Mouse (Mus musculus) heart, adult 2 months (tissue): ENCODE data around the gene Gm49388. TPM values are rescaled to one million over a fixed set of nuclear protein-coding genes. Genes with fewer than 3 reads are reported as not detected.

Experiments used
- DNase-seq, 2 experiments: peaks; one replicate each; pipeline ENCODE4 v3.0.0; 2021
- H3K27ac ChIP-seq: fragments of 200-600 bp; 2 replicates; pipeline ENCODE4 v1.8.1; 2022
- H3K27me3 ChIP-seq: fragments of 200-500 bp; 2 replicates; pipeline ENCODE4 v1.6.1; 2012; ENCODE audit warnings: mild to moderate bottlenecking, low read length, inconsistent platforms, mixed read lengths; ENCODE audit not compliant: control insufficient read depth, insufficient read depth
- H3K36me3 ChIP-seq: fragments of 200-500 bp; 2 replicates; pipeline ENCODE4 v1.6.1; 2012; ENCODE audit warnings: low read length, inconsistent platforms; ENCODE audit not compliant: control insufficient read depth, insufficient read depth
- H3K4me1 ChIP-seq: fragments of 200-500 bp; 2 replicates; pipeline ENCODE4 v1.6.1; 2011; ENCODE audit warnings: low read length; ENCODE audit not compliant: control insufficient read depth, insufficient read depth
- H3K4me3 ChIP-seq: fragments of 200-600 bp; 2 replicates; pipeline ENCODE4 v1.8.1; 2022
- H3K79me2 ChIP-seq: fragments of 200-500 bp; replicated peaks from 2 replicates; pipeline ENCODE4 v1.6.1; 2012; ENCODE audit warnings: mild to moderate bottlenecking, inconsistent platforms, low read length, moderate library complexity, mixed read lengths; ENCODE audit not compliant: control insufficient read depth, insufficient read depth
- H3K9ac ChIP-seq: fragments of 200-500 bp; 2 replicates; pipeline ENCODE4 v1.6.1; 2012; ENCODE audit warnings: low read depth, mild to moderate bottlenecking, control low read depth, inconsistent platforms, low read length, mixed read lengths
- CTCF ChIP-seq: fragments of 200-600 bp; IDR thresholded peaks from 2 replicates; pipeline ENCODE4 v1.8.1; 2022; ENCODE audit warnings: antibody characterized with exemption, mild to moderate bottlenecking, moderate library complexity
- EP300 ChIP-seq: fragments of 200-500 bp; IDR thresholded peaks from 2 replicates; pipeline ENCODE4 v1.6.1; 2011; ENCODE audit warnings: low read depth, low read length, control low read depth; ENCODE audit not compliant: insufficient read depth
- POLR2A ChIP-seq: fragments of 200-500 bp; IDR thresholded peaks from 2 replicates; pipeline ENCODE4 v1.6.1; 2011; ENCODE audit warnings: mild to moderate bottlenecking, low read depth, low read length, control low read depth; ENCODE audit not compliant: insufficient read depth
- whole genome bisulfite sequencing: fragments of 180-500 bp; shearing (Covaris S2); methylation state at CpG from one replicate; pipeline ENCODE4 v1.1.7; 2018; 5-methylcytosine and 5-hydroxymethylcytosine counted together
- intact Hi-C: fragments of 180-260 bp; cut with DNase I; formaldehyde crosslinking; loops from one replicate; pipeline ENCODE4 v1.15.1; 2025
- polyA plus RNA-seq: library from polyadenylated mRNA; depleted of rRNA; stranded (reverse); fragments of >200 nt; gene quantifications from 2 replicates; pipeline ENCODE4 v1.2.3, GENCODE M21; 2012
- total RNA-seq, 2 experiments: library from RNA; stranded (reverse); gene quantifications; 2 replicates each; pipeline ENCODE4 v1.2.3; 2021

The Gm49388 gene
- total and polyA plus RNA-seq, 3 experiments: 1.6 to 2.6 TPM; not detected in 1

- Histone ChIP-seq H3K4me3 (no peak overlapping the region), H3K27ac (no peak overlapping the region), H3K4me1 (peaks cover 2% of the 10 kb centered on the region), H3K9ac (no peak overlapping the region), H3K79me2 (no peaks in the 10 kb centered on the region), H3K36me3 (no peaks in the 10 kb centered on the region), H3K27me3 (no peaks in the 10 kb centered on the region)
- 76% methylated on average over 6 of the region's 6 CpGs for WGBS
- no peak for DNase-seq
- TF ChIP-seq CTCF: no peak
- no peak for TF ChIP-seq POLR2A
- TF ChIP-seq EP300: no peak
- intact Hi-C loops: loop anchor here (2.0 kb wide), 1 partner anchor 35 kb away; the partner anchor contains the start of gene Ctf1
These were observed 37.7 kb upstream of the Gm49388 start for GRCm38 (mm10) chr7:127747559-127748234.

DNA sequence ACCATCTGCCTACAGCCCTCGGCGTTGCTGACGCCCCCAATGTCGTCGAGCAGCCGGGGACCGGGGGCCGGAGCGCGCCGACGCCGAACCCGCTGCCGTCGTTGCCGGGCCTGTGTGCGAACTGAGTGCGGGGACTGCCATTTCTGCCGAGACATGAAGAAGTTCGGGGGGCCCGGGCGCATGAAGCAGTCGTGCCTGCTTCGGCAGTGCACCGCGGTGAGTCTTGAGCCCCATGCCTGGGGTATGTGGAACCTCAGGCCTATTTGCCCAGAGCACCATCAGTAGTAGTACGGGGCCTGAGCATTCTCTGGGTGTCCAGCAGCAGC is 37.2 kb upstream of the Gm49388 start:
- Histone ChIP-seq H3K36me3 (no peaks in the 10 kb centered on the region), H3K4me3 (no peak overlapping the region), H3K4me1 (peaks cover 2% of the 10 kb centered on the region), H3K9ac (no peak overlapping the region), H3K79me2 (no peaks in the 10 kb centered on the region), H3K27me3 (no peaks in the 10 kb centered on the region), H3K27ac (no peak overlapping the region)
- intact Hi-C loops: no loop called here
- DNase-seq: no peak
- 91% methylated on average over 28 of the region's 28 CpGs for WGBS
- TF ChIP-seq CTCF: no peak
- no peak for TF ChIP-seq EP300
- no peak for TF ChIP-seq POLR2A

GRCm38 (mm10) chr7:127750131-127751127 is 35.0 kb upstream of the Gm49388 start:
- no peak for TF ChIP-seq CTCF
- TF ChIP-seq POLR2A: no peak
- TF ChIP-seq EP300: no peak
- Histone ChIP-seq H3K4me1 (no peaks in the 10 kb centered on the region), H3K27me3 (no peaks in the 10 kb centered on the region), H3K36me3 (no peaks in the 10 kb centered on the region), H3K4me3 (no peak overlapping the region), H3K79me2 (no peaks in the 10 kb centered on the region), H3K27ac (no peak overlapping the region), H3K9ac (no peak overlapping the region)
- intact Hi-C loops: no loop called here
- no peak for DNase-seq
- 88% methylated on average over 19 of the region's 19 CpGs for WGBS

DNA sequence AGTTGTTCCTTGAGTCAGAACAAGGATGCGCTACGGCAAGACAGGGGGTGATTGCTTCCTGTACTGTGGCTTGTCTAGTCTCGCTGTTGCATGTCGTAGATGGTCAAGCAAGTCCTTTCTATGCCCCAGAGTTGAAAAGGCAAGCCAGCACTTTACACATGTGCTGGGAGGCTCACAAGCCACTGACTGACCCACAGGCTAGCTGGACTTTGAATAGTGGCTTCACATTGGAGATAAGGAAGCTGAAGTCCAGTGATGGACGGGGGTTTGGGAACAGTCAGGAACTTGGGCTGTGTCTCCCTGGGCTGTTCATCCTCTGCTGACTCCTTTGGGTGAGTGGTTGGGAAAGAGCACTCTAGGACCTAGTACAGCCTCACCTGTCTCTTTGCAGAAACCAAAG is 33.8 kb upstream of the Gm49388 start:
- no peaks in the 10 kb centered on the region; the same call in 1 of the 2 replicates for H3K4me1 ChIP-seq
- no peak overlapping the region for H3K9ac ChIP-seq
- intact Hi-C loops: no loop called here
- no peaks in the 10 kb centered on the region for H3K27me3 ChIP-seq
- 94% methylated on average over 5 of the region's 5 CpGs for WGBS
- no peak for TF ChIP-seq POLR2A
- TF ChIP-seq CTCF: no peak
- TF ChIP-seq EP300: no peak
- DNase-seq: no peak
- H3K36me3 ChIP-seq: no peaks in the 10 kb centered on the region
- no peaks in the 10 kb centered on the region for H3K79me2 ChIP-seq
- H3K4me3 ChIP-seq: no peak overlapping the region
- H3K27ac ChIP-seq: no peak overlapping the region

DNA sequence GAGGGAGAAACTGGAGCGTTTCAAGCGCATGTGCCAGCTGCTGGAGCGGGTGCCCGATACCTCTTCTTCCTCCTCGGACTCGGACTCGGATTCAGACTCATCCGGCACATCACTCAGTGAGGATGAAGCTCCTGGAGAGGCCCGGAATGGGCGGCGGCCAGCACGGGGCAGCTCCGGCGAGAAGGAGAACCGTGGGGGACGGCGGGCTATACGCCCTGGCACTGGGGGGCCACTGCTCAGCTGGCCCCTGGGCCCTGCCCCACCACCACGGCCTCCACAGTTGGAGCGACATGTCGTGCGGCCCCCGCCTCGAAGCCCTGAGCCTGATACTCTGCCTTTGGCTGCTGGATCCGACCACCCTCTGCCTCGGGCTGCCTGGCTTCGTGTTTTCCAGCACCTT is 33.3 kb upstream of the Gm49388 start:
- WGBS: 96% methylated on average over 27 of the region's 27 CpGs
- H3K4me1 ChIP-seq: no peaks in the 10 kb centered on the region; the same call in 1 of the 2 replicates
- no peak overlapping the region for H3K4me3 ChIP-seq
- H3K27ac ChIP-seq: no peak overlapping the region
- no peaks in the 10 kb centered on the region for H3K36me3 ChIP-seq
- no peaks in the 10 kb centered on the region for H3K79me2 ChIP-seq
- H3K27me3 ChIP-seq: no peaks in the 10 kb centered on the region
- H3K9ac ChIP-seq: no peak overlapping the region
- intact Hi-C loops: no loop called here
- no peak for DNase-seq
- TF ChIP-seq POLR2A (no peak), EP300 (no peak), CTCF (no peak)

DNA sequence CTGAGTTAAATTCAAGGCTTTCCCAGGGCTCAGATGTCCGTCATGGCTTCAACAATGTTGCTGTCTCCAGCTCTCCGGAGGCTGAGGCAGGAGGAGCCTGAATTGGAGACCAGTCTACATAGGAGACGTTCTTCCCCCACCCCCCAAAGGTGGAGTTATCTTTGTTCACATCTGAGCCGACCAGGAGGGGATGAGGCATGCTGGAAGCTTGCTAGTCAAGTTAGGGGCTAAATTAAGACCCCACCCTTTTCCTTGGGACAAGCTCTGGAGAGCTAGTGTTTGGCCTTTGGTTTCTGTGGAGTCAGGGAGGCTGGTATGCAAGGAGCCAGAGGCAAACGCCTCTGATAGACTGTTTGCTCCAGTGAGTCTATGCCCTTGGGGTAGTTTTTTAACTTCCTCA is 32.2 kb upstream of the Gm49388 start:
- TF ChIP-seq CTCF (no peak), POLR2A (no peak), EP300 (no peak)
- no peaks in the 10 kb centered on the region for H3K27me3 ChIP-seq
- no peaks in the 10 kb centered on the region for H3K36me3 ChIP-seq
- H3K4me3 ChIP-seq: no peak overlapping the region
- no peak overlapping the region for H3K9ac ChIP-seq
- WGBS: 69% methylated on average over 5 of the region's 5 CpGs
- no peak overlapping the region for H3K27ac ChIP-seq
- H3K4me1 ChIP-seq: no peaks in the 10 kb centered on the region; the same call in 1 of the 2 replicates
- intact Hi-C loops: no loop called here
- no peaks in the 10 kb centered on the region for H3K79me2 ChIP-seq
- DNase-seq: no peak
